In the genomic region with DNA sequence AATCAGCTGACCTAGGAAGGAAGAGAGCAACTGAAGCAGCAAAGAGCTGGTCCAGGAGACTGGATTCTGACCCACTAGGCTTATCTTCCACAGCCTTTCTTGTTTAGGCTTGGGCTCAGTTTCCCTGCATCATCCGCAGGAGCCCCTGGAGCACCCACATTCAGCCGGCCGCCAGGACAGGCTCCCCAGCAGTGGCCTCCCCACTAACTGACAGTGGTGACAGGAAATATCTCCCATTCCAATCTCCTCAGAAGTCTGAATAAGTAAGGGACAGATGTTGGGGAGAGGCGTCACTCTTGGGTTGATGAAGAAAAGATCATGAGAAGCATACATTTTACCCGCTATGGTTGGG, we compare ENCODE assay signal across 8 mouse cellular contexts. TPM values are rescaled to one million over a fixed set of nuclear protein-coding genes. Genes with fewer than 3 reads are reported as not detected.
DNase-seq lines count a peak whose midpoint lies in the region; ATAC-seq and TF ChIP-seq lines count a peak whose summit lies in the region.

No protein-coding gene starts in this region.

- no peak for TF ChIP-seq POLR2A in olfactory bulb, adult 2 months (IDR thresholded peaks at IDR 0.05; ENCODE audit: insufficient read depth, low read depth, low read length)

- 20% methylated on average over 5 of the region's 5 CpGs for WGBS in lung, postnatal 0 days
- WGBS in forebrain, embryonic 10.5 days: 29% methylated on average over 5 of the region's 5 CpGs
- WGBS in limb, embryonic 13.5 days: 30% methylated on average over 5 of the region's 5 CpGs
- WGBS in olfactory bulb, adult 2 months: 35% methylated on average over 5 of the region's 5 CpGs

- peaks cover 14% of the 10 kb centered on the region; the same call in 1 of the 2 replicates for H3K4me1 ChIP-seq in lung, postnatal 0 days (ENCODE audit: insufficient read depth, low read depth, low read length)
- peaks cover 46% of the 10 kb centered on the region for H3K4me1 ChIP-seq in forebrain, embryonic 10.5 days
- H3K4me1 ChIP-seq in limb, embryonic 13.5 days: peaks cover 44% of the 10 kb centered on the region
- peaks cover 31% of the 10 kb centered on the region for H3K4me1 ChIP-seq in olfactory bulb, adult 2 months (ENCODE audit: control insufficient read depth, insufficient read depth, low read length)

- H3K27ac ChIP-seq in lung, postnatal 0 days (ENCODE audit: low read length): peak overlapping the region; percentile 98
- H3K27ac ChIP-seq in forebrain, embryonic 10.5 days: peak overlapping the region; percentile 92
- H3K27ac ChIP-seq in limb, embryonic 13.5 days: peak overlapping the region; percentile 92
- peak overlapping the region; percentile 66 for H3K27ac ChIP-seq in olfactory bulb, adult 2 months (ENCODE audit: insufficient read depth, low read depth, low read length)

- no peaks in the 10 kb centered on the region for H3K27me3 ChIP-seq in lung, postnatal 0 days (replicated peaks; ENCODE audit: insufficient read depth, low read length)
- H3K27me3 ChIP-seq in forebrain, embryonic 10.5 days (ENCODE audit: poor library complexity, severe bottlenecking): no peaks in the 10 kb centered on the region
- H3K27me3 ChIP-seq in limb, embryonic 13.5 days: no peaks in the 10 kb centered on the region

- peak overlapping the region; percentile 79 for H3K4me2 ChIP-seq in lung, postnatal 0 days (replicated peaks; ENCODE audit: low read depth, low read length)
- peak overlapping the region; percentile 97 for H3K4me2 ChIP-seq in limb, embryonic 13.5 days (replicated peaks)

- TF ChIP-seq CTCF in lung, postnatal 0 days (IDR thresholded peaks at IDR 0.05): no peak
- TF ChIP-seq CTCF in olfactory bulb, adult 2 months (IDR thresholded peaks at IDR 0.05; ENCODE audit: insufficient read depth, low read depth, low read length): no peak

- no peak for DNase-seq in lung, postnatal 0 days (ENCODE audit: low spot score)
- DNase-seq in lung, postnatal 25 days (ENCODE audit: low spot score): no peak
- DNase-seq in forebrain, embryonic 10.5 days (ENCODE audit: extremely low spot score, low spot score): no peak
- DNase-seq in right cerebral cortex, postnatal 14 days: no peak
- no peak for DNase-seq in gastrocnemius, adult 8-10 months (ENCODE audit: low spot score in 2 of 2)

- 0 out of 2 replicates have a peak, but pooled peaks cover 4% of the 10 kb centered on the region for H3K36me3 ChIP-seq in lung, postnatal 0 days (ENCODE audit: insufficient read depth, low read length)
- 0 out of 2 replicates have a peak, but pooled peaks cover 4% of the 10 kb centered on the region for H3K36me3 ChIP-seq in forebrain, embryonic 10.5 days (replicated peaks)
- H3K36me3 ChIP-seq in limb, embryonic 13.5 days: 0 out of 2 replicates have a peak, but pooled peaks cover 3% of the 10 kb centered on the region

- no peak overlapping the region for H3K4me3 ChIP-seq in lung, postnatal 0 days (ENCODE audit: low read depth, low read length)
- H3K4me3 ChIP-seq in forebrain, embryonic 10.5 days: peak overlapping the region; percentile 63
- peak overlapping the region; percentile 73 for H3K4me3 ChIP-seq in limb, embryonic 13.5 days
- H3K4me3 ChIP-seq in olfactory bulb, adult 2 months (ENCODE audit: insufficient read depth, low read depth, low read length): no peak overlapping the region

- no peak for ATAC-seq in lung, postnatal 0 days
- no peak for ATAC-seq in limb, embryonic 13.5 days (ENCODE audit: low FRiP score, low read depth)
- no peak for ATAC-seq in megakaryocyte-erythroid progenitor cell, adult 5-6 weeks (replicated peaks; ENCODE audit: low FRiP score, low TSS enrichment, poor library complexity, severe bottlenecking)

- TF ChIP-seq EP300 in lung, postnatal 0 days (IDR thresholded peaks at IDR 0.05): no peak

- no peaks in the 10 kb centered on the region for H3K9me3 ChIP-seq in lung, postnatal 0 days (ENCODE audit: low read length)
- no peaks in the 10 kb centered on the region for H3K9me3 ChIP-seq in forebrain, embryonic 10.5 days
- no peaks in the 10 kb centered on the region for H3K9me3 ChIP-seq in limb, embryonic 13.5 days

- no peak overlapping the region for H3K9ac ChIP-seq in lung, postnatal 0 days (replicated peaks; ENCODE audit: low read depth)
- no peak overlapping the region for H3K9ac ChIP-seq in limb, embryonic 13.5 days

RNA-seq across cellular contexts. Expression of gene Tlcd2, which starts 1.8 kb away (rescaled TPM):
- 6.1 and 8.7 TPM in 2 replicates for polyA plus RNA-seq in lung, postnatal 0 days (2015; fragmentation: Nextera tagmentation; extraction: Ambion mirVana)
- polyA plus RNA-seq in forebrain, embryonic 10.5 days (2016; fragmentation: Nextera tagmentation; extraction: Ambion mirVana): 8.5 and 9.7 TPM in 2 replicates
- 26.4 and 26.9 TPM in 2 replicates for polyA plus RNA-seq in limb, embryonic 13.5 days (2015; fragmentation: Nextera tagmentation; extraction: Ambion mirVana)
- polyA plus RNA-seq in olfactory bulb, adult 2 months (2012; ENCODE audit: insufficient read depth, insufficient read length, low replicate concordance, missing spikeins): not detected in 2 replicates
- total RNA-seq in megakaryocyte-erythroid progenitor cell, adult 5-6 weeks (2014; fragmentation: Nextera tagmentation): 13.8 and 19.9 TPM in 2 replicates
- total RNA-seq in megakaryocyte-erythroid progenitor cell, adult 5-6 weeks (2017): 9.5 and 14.7 TPM in 2 replicates
- total RNA-seq in gastrocnemius, adult 8-10 months (2022): 1 to 10 TPM; 1.9 to 2.9 (median 2.4) TPM

RNA-seq across cellular contexts. Expression of gene Wdr81, which starts 5.2 kb away (rescaled TPM):
- 5.9 and 7.2 TPM in 2 replicates for polyA plus RNA-seq in lung, postnatal 0 days (2015; fragmentation: Nextera tagmentation; extraction: Ambion mirVana)
- 5.8 and 6.4 TPM in 2 replicates for polyA plus RNA-seq in forebrain, embryonic 10.5 days (2016; fragmentation: Nextera tagmentation; extraction: Ambion mirVana)
- polyA plus RNA-seq in limb, embryonic 13.5 days (2015; fragmentation: Nextera tagmentation; extraction: Ambion mirVana): 5.8 and 5.9 TPM in 2 replicates
- not detected in 2 replicates for polyA plus RNA-seq in olfactory bulb, adult 2 months (2012; ENCODE audit: insufficient read depth, insufficient read length, low replicate concordance, missing spikeins)
- total RNA-seq in megakaryocyte-erythroid progenitor cell, adult 5-6 weeks (2014; fragmentation: Nextera tagmentation): 24.6 and 32.2 TPM in 2 replicates
- 7.1 and 23.4 TPM in 2 replicates for total RNA-seq in megakaryocyte-erythroid progenitor cell, adult 5-6 weeks (2017)
- 1 to 10 TPM; 5.2 to 7.0 (median 6.2) TPM for total RNA-seq in gastrocnemius, adult 8-10 months (2022)

RNA-seq across cellular contexts. Expression of gene Serpinf2, which starts 20.3 kb away (rescaled TPM):
- 0.14 and 0.19 TPM in 2 replicates for polyA plus RNA-seq in lung, postnatal 0 days (2015; fragmentation: Nextera tagmentation; extraction: Ambion mirVana)
- 0.06 TPM in 1 of 2 replicates, not detected in the other for polyA plus RNA-seq in forebrain, embryonic 10.5 days (2016; fragmentation: Nextera tagmentation; extraction: Ambion mirVana)
- 0.14 and 1.3 TPM in 2 replicates for polyA plus RNA-seq in limb, embryonic 13.5 days (2015; fragmentation: Nextera tagmentation; extraction: Ambion mirVana)
- not detected in 2 replicates for polyA plus RNA-seq in olfactory bulb, adult 2 months (2012; ENCODE audit: insufficient read depth, insufficient read length, low replicate concordance, missing spikeins)
- total RNA-seq in megakaryocyte-erythroid progenitor cell, adult 5-6 weeks (2014; fragmentation: Nextera tagmentation): 1.3 TPM in 1 of 2 replicates, not detected in the other
- total RNA-seq in megakaryocyte-erythroid progenitor cell, adult 5-6 weeks (2017): not detected in 2 replicates
- under 1 TPM in 1 of 4 experiments, not detected in 3; 0.38 TPM for total RNA-seq in gastrocnemius, adult 8-10 months (2022)

RNA-seq across cellular contexts. Expression of gene Prpf8, which starts 26.9 kb away (rescaled TPM):
- 19.7 and 22.5 TPM in 2 replicates for polyA plus RNA-seq in lung, postnatal 0 days (2015; fragmentation: Nextera tagmentation; extraction: Ambion mirVana)
- 77.5 and 78.7 TPM in 2 replicates for polyA plus RNA-seq in forebrain, embryonic 10.5 days (2016; fragmentation: Nextera tagmentation; extraction: Ambion mirVana)
- 60.8 and 63.0 TPM in 2 replicates for polyA plus RNA-seq in limb, embryonic 13.5 days (2015; fragmentation: Nextera tagmentation; extraction: Ambion mirVana)
- polyA plus RNA-seq in olfactory bulb, adult 2 months (2012; ENCODE audit: insufficient read depth, insufficient read length, low replicate concordance, missing spikeins): 102 and 148 TPM in 2 replicates
- 160 and 198 TPM in 2 replicates for total RNA-seq in megakaryocyte-erythroid progenitor cell, adult 5-6 weeks (2014; fragmentation: Nextera tagmentation)
- 118 and 144 TPM in 2 replicates for total RNA-seq in megakaryocyte-erythroid progenitor cell, adult 5-6 weeks (2017)
- total RNA-seq in gastrocnemius, adult 8-10 months (2022): 10 to 100 TPM; 73.7 to 90.1 (median 78.3) TPM

RNA-seq across cellular contexts. Expression of gene Serpinf1, which starts 37.2 kb away (rescaled TPM):
- polyA plus RNA-seq in lung, postnatal 0 days (2015; fragmentation: Nextera tagmentation; extraction: Ambion mirVana): 58.0 and 64.2 TPM in 2 replicates
- 105 and 108 TPM in 2 replicates for polyA plus RNA-seq in forebrain, embryonic 10.5 days (2016; fragmentation: Nextera tagmentation; extraction: Ambion mirVana)
- 227 and 235 TPM in 2 replicates for polyA plus RNA-seq in limb, embryonic 13.5 days (2015; fragmentation: Nextera tagmentation; extraction: Ambion mirVana)
- polyA plus RNA-seq in olfactory bulb, adult 2 months (2012; ENCODE audit: insufficient read depth, insufficient read length, low replicate concordance, missing spikeins): not detected in 2 replicates
- total RNA-seq in megakaryocyte-erythroid progenitor cell, adult 5-6 weeks (2014; fragmentation: Nextera tagmentation): 0.59 TPM in 1 of 2 replicates, not detected in the other
- 0.47 and 6.4 TPM in 2 replicates for total RNA-seq in megakaryocyte-erythroid progenitor cell, adult 5-6 weeks (2017)
- 10 to 100 TPM; 21.1 to 74.1 (median 37.8) TPM for total RNA-seq in gastrocnemius, adult 8-10 months (2022)

Comparison
In these comparisons a context has a peak if more than half of its experiments do, and no peak if none do; other contexts are left out.
1. H3K4me3 ChIP-seq: peak in forebrain, embryonic 10.5 days (single experiment) and limb, embryonic 13.5 days (single experiment); none in lung, postnatal 0 days (single experiment) and olfactory bulb, adult 2 months (single experiment).
2. Peak in every context shown above with its lines, with median percentiles within 50 percentile points of each other: H3K27ac ChIP-seq.